Mouse (Mus musculus): ENCODE results near the gene Gipr. TPM values are rescaled to one million over a fixed set of nuclear protein-coding genes. Genes with fewer than 3 reads are reported as not detected.
A peak's percentile ranks its signal among the peaks of the same experiment; 100 is the strongest.

Gipr gene
- total and polyA plus RNA-seq, 3 experiments, result 0.16 to 3.0 TPM; not detected in 1

- Histone ChIP-seq H3K27ac (no peak within 1 kb of the TSS), H3K9ac (ENCODE audit: low read depth, low read length) (no peak within 1 kb of the TSS), H3K27me3 (ENCODE audit: control insufficient read depth, insufficient read depth, low read length) (no peaks in the 10 kb centered on the region), H3K36me3 (ENCODE audit: control insufficient read depth, insufficient read depth, low read length) (no peaks in the 10 kb centered on the region; the same call in 1 of the 2 replicates), H3K79me2 (replicated peaks; ENCODE audit: control insufficient read depth, insufficient read depth, low read length) (peaks cover 5% of the 10 kb centered on the region), H3K4me1 (ENCODE audit: control insufficient read depth, insufficient read depth, low read length) (peaks cover 4% of the 10 kb centered on the region), H3K4me3 (peak within 1 kb of the TSS; percentile 26)
- TF ChIP-seq EP300 (IDR thresholded peaks at IDR 0.05; ENCODE audit: insufficient read depth, low read depth, low read length), result no peak
- TF ChIP-seq CTCF (IDR thresholded peaks at IDR 0.05), result peak; percentile 40
- TF ChIP-seq POLR2A (IDR thresholded peaks at IDR 0.05; ENCODE audit: insufficient read depth, low read depth, low read length), result no peak
- 20% methylated on average over 64 of the region's 64 CpGs for WGBS
- DNase-seq, result peak; percentile 57 to 60
- intact Hi-C loops (cut with DNase I), result no loop called here
Measured at GRCm38 (mm10) chr7:19118028-19118771, 47.7 kb downstream of the Gipr start, which contains the start of gene Gm4969. Gene Gm4969, minus strand, starts transcription at chr7:19118368.

GRCm38 (mm10) chr7:19109565-19109964, 56.4 kb downstream of the Gipr start:
- H3K4me1 ChIP-seq (ENCODE audit: control insufficient read depth, insufficient read depth, low read length), result no peaks in the 10 kb centered on the region
- H3K79me2 ChIP-seq (replicated peaks; ENCODE audit: control insufficient read depth, insufficient read depth, low read length), result no peaks in the 10 kb centered on the region
- DNase-seq, result no peak
- no peak overlapping the region for H3K9ac ChIP-seq (ENCODE audit: low read depth, low read length)
- intact Hi-C loops (cut with DNase I), result no loop called here
- H3K27ac ChIP-seq, result no peak overlapping the region
- no peak for TF ChIP-seq CTCF (IDR thresholded peaks at IDR 0.05)
- TF ChIP-seq POLR2A (IDR thresholded peaks at IDR 0.05; ENCODE audit: insufficient read depth, low read depth, low read length), result no peak
- TF ChIP-seq EP300 (IDR thresholded peaks at IDR 0.05; ENCODE audit: insufficient read depth, low read depth, low read length), result no peak
- H3K27me3 ChIP-seq (ENCODE audit: control insufficient read depth, insufficient read depth, low read length), result no peaks in the 10 kb centered on the region
- H3K4me3 ChIP-seq, result no peak overlapping the region
- WGBS, result 94% methylated on average over 1 of the region's 1 CpGs
- H3K36me3 ChIP-seq (ENCODE audit: control insufficient read depth, insufficient read depth, low read length), result no peaks in the 10 kb centered on the region

GRCm38 (mm10) chr7:19107436-19107835, 58.5 kb downstream of the Gipr start:
- Histone ChIP-seq H3K27ac (no peak overlapping the region), H3K4me1 (ENCODE audit: control insufficient read depth, insufficient read depth, low read length) (no peaks in the 10 kb centered on the region), H3K36me3 (ENCODE audit: control insufficient read depth, insufficient read depth, low read length) (no peaks in the 10 kb centered on the region), H3K79me2 (replicated peaks; ENCODE audit: control insufficient read depth, insufficient read depth, low read length) (no peaks in the 10 kb centered on the region), H3K4me3 (no peak overlapping the region), H3K27me3 (ENCODE audit: control insufficient read depth, insufficient read depth, low read length) (no peaks in the 10 kb centered on the region), H3K9ac (ENCODE audit: low read depth, low read length) (no peak overlapping the region)
- no peak for TF ChIP-seq POLR2A (IDR thresholded peaks at IDR 0.05; ENCODE audit: insufficient read depth, low read depth, low read length)
- WGBS, result 28% methylated on average over 3 of the region's 3 CpGs
- intact Hi-C loops (cut with DNase I), result no loop called here
- no peak for DNase-seq

Small RNA genes within 50 kb of the gene (microRNA-seq; reads per million reads assigned to microRNA genes)
- 238 to 277 reads per million in 2 experiments for gene Mir330

Other genes starting within 250 kb of the Gipr start
- 1 to 10 TPM; 4.3 to 5.1 TPM for gene Nova2, start 240.2 kb downstream of the Gipr start, total RNA-seq (2021)
- 1.5 and 1.7 TPM in 2 replicates for gene Nova2, start 240.2 kb downstream of the Gipr start, polyA plus RNA-seq (2012; rRNA removed)
- not detected for gene Nanos2, start 178.7 kb downstream of the Gipr start, total RNA-seq (2021)
- 0.08 TPM in 1 of 2 replicates, not detected in the other for gene Nanos2, start 178.7 kb downstream of the Gipr start, polyA plus RNA-seq (2012; rRNA removed)
- 1 to 10 TPM; 3.5 to 3.9 TPM for gene Mypop, start 174.9 kb downstream of the Gipr start, total RNA-seq (2021)
- 3.4 and 4.0 TPM in 2 replicates for gene Mypop, start 174.9 kb downstream of the Gipr start, polyA plus RNA-seq (2012; rRNA removed)
- gene Irf2bp1, start 162.1 kb downstream of the Gipr start, total RNA-seq (2021), result 10 to 100 TPM; 22.5 to 24.5 TPM
- gene Irf2bp1, start 162.1 kb downstream of the Gipr start, polyA plus RNA-seq (2012; rRNA removed), result 12.7 and 15.1 TPM in 2 replicates
- gene Foxa3, start 142.6 kb downstream of the Gipr start, total RNA-seq (2021), result not detected
- 0.06 TPM in 1 of 2 replicates, not detected in the other for gene Foxa3, start 142.6 kb downstream of the Gipr start, polyA plus RNA-seq (2012; rRNA removed)
- 10 to 100 TPM; 93.2 to 99.4 TPM for gene Sympk, start 141.8 kb downstream of the Gipr start, total RNA-seq (2021)
- 54.9 and 61.3 TPM in 2 replicates for gene Sympk, start 141.8 kb downstream of the Gipr start, polyA plus RNA-seq (2012; rRNA removed)
- gene Rsph6a, start 111.4 kb downstream of the Gipr start, total RNA-seq (2021), result not detected
- 0.06 TPM in 1 of 2 replicates, not detected in the other for gene Rsph6a, start 111.4 kb downstream of the Gipr start, polyA plus RNA-seq (2012; rRNA removed)
- 10 to 100 TPM; 47.8 to 54.9 TPM for gene Dmwd, start 89.9 kb downstream of the Gipr start, total RNA-seq (2021)
- gene Dmwd, start 89.9 kb downstream of the Gipr start, polyA plus RNA-seq (2012; rRNA removed), result 70.9 and 79.4 TPM in 2 replicates
- 100 to 1,000 TPM; 482 to 516 TPM for gene Dmpk, start 82.3 kb downstream of the Gipr start, total RNA-seq (2021)
- 1,225 and 1,460 TPM in 2 replicates for gene Dmpk, start 82.3 kb downstream of the Gipr start, polyA plus RNA-seq (2012; rRNA removed)
- gene Six5, start 71.5 kb downstream of the Gipr start, total RNA-seq (2021), result 1 to 10 TPM; 7.1 to 8.2 TPM
- gene Six5, start 71.5 kb downstream of the Gipr start, polyA plus RNA-seq (2012; rRNA removed), result 26.0 and 29.8 TPM in 2 replicates
- not detected for gene Gm4969, start 47.8 kb downstream of the Gipr start, total RNA-seq (2021)
- gene Gm4969, start 47.8 kb downstream of the Gipr start, polyA plus RNA-seq (2012; rRNA removed), result 0.09 TPM in 1 of 2 replicates, not detected in the other
- gene Fbxo46, start 46.3 kb downstream of the Gipr start, total RNA-seq (2021), result 1 to 10 TPM; 4.5 to 5.2 TPM
- 3.3 and 5.4 TPM in 2 replicates for gene Fbxo46, start 46.3 kb downstream of the Gipr start, polyA plus RNA-seq (2012; rRNA removed)
- 1 to 10 TPM; 3.8 to 4.6 TPM for gene Qpctl, start 16.8 kb downstream of the Gipr start, total RNA-seq (2021)
- 5.3 and 6.3 TPM in 2 replicates for gene Qpctl, start 16.8 kb downstream of the Gipr start, polyA plus RNA-seq (2012; rRNA removed)
- gene Snrpd2, start 16.4 kb downstream of the Gipr start, total RNA-seq (2021), result 10 to 100 TPM; 58.7 to 68.7 TPM
- 28.6 and 34.7 TPM in 2 replicates for gene Snrpd2, start 16.4 kb downstream of the Gipr start, polyA plus RNA-seq (2012; rRNA removed)
- 10 to 100 TPM; 35.6 to 38.7 TPM for gene Eml2, start 10.3 kb upstream of the Gipr start, total RNA-seq (2021)
- 37.3 and 38.8 TPM in 2 replicates for gene Eml2, start 10.3 kb upstream of the Gipr start, polyA plus RNA-seq (2012; rRNA removed)
- 1 to 10 TPM; 6.8 to 7.2 TPM for gene Gpr4, start 46.4 kb upstream of the Gipr start, total RNA-seq (2021)
- 17.1 and 22.0 TPM in 2 replicates for gene Gpr4, start 46.4 kb upstream of the Gipr start, polyA plus RNA-seq (2012; rRNA removed)
- 10 to 100 TPM; 59.9 to 66.0 TPM for gene Opa3, start 62.2 kb upstream of the Gipr start, total RNA-seq (2021)
- 64.6 and 91.3 TPM in 2 replicates for gene Opa3, start 62.2 kb upstream of the Gipr start, polyA plus RNA-seq (2012; rRNA removed)
- 10 to 100 TPM; 25.1 to 30.8 TPM for gene Vasp, start 105.7 kb upstream of the Gipr start, total RNA-seq (2021)
- gene Vasp, start 105.7 kb upstream of the Gipr start, polyA plus RNA-seq (2012; rRNA removed), result 43.3 and 51.5 TPM in 2 replicates
- under 1 TPM in 1 of 2 experiments, not detected in 1; 0.21 TPM for gene Ppm1n, start 113.9 kb upstream of the Gipr start, total RNA-seq (2021)
- 0.09 and 0.33 TPM in 2 replicates for gene Ppm1n, start 113.9 kb upstream of the Gipr start, polyA plus RNA-seq (2012; rRNA removed)
- 100 to 1,000 TPM; 114 to 136 TPM for gene Rtn2, start 116.5 kb upstream of the Gipr start, total RNA-seq (2021)
- 273 and 340 TPM in 2 replicates for gene Rtn2, start 116.5 kb upstream of the Gipr start, polyA plus RNA-seq (2012; rRNA removed)
- gene Fosb, start 143.9 kb upstream of the Gipr start, total RNA-seq (2021), result 1 to 10 TPM in 1 of 2 experiments, under 1 TPM in 1; 0.89 to 1.1 TPM
- 0.94 and 1.1 TPM in 2 replicates for gene Fosb, start 143.9 kb upstream of the Gipr start, polyA plus RNA-seq (2012; rRNA removed)
- 10 to 100 TPM; 46.8 to 48.6 TPM for gene Ercc1, start 178.7 kb upstream of the Gipr start, total RNA-seq (2021)
- gene Ercc1, start 178.7 kb upstream of the Gipr start, polyA plus RNA-seq (2012; rRNA removed), result 47.1 and 49.1 TPM in 2 replicates
- 1 to 10 TPM; 9.3 to 9.7 TPM for gene Cd3eap, start 193.4 kb upstream of the Gipr start, total RNA-seq (2021)
- 4.4 and 4.7 TPM in 2 replicates for gene Cd3eap, start 193.4 kb upstream of the Gipr start, polyA plus RNA-seq (2012; rRNA removed)
- 10 to 100 TPM; 43.9 to 45.1 TPM for gene Ppp1r13l, start 193.6 kb upstream of the Gipr start, total RNA-seq (2021)
- 23.5 and 30.1 TPM in 2 replicates for gene Ppp1r13l, start 193.6 kb upstream of the Gipr start, polyA plus RNA-seq (2012; rRNA removed)
- 10 to 100 TPM; 10.9 to 11.6 TPM for gene Ercc2, start 215.9 kb upstream of the Gipr start, total RNA-seq (2021)
- 22.6 and 24.8 TPM in 2 replicates for gene Ercc2, start 215.9 kb upstream of the Gipr start, polyA plus RNA-seq (2012; rRNA removed)
- gene Klc3, start 238.0 kb upstream of the Gipr start, total RNA-seq (2021), result under 1 TPM; 0.21 to 0.25 TPM
- gene Klc3, start 238.0 kb upstream of the Gipr start, polyA plus RNA-seq (2012; rRNA removed), result 0.29 and 0.59 TPM in 2 replicates
- gene Ckm, start 238.6 kb upstream of the Gipr start, total RNA-seq (2021), result 1,000 to 10,000 TPM; 3,482 to 3,985 TPM
- gene Ckm, start 238.6 kb upstream of the Gipr start, polyA plus RNA-seq (2012; rRNA removed), result 7,008 and 7,255 TPM in 2 replicates

Measured in heart, adult 2 months (tissue).